Mouse (Mus musculus) forebrain, postnatal 0 days (tissue): ENCODE measurements at regions not wholly inside any gene's neighbourhood (a gene's known extent, or its start where the extent isn't known, plus 50 kb on each side); places are given as distances from the start of the nearest gene placed in this dataset.

Source experiments
- ATAC-seq: fragments of 200-750 bp; cut with Nextera tagmentation; 2 replicates; pipeline ENCODE4 v1.8.0; 2017; ENCODE audit warnings: mild to moderate bottlenecking, moderate library complexity
- DNase-seq: peaks from one replicate; pipeline ENCODE4 v3.0.0-alpha.2; 2015
- H3K27ac ChIP-seq: fragments of 300-500 bp; sonication (generic); 2 replicates; pipeline ENCODE4 v1.5.1; 2014; ENCODE audit warnings: low read depth, mild to moderate bottlenecking, antibody characterized with exemption, low read length, moderate library complexity, mixed read lengths
- H3K27me3 ChIP-seq: fragments of 300-500 bp; sonication (generic); 2 replicates; pipeline ENCODE4 v1.6.1; 2014; ENCODE audit warnings: mild to moderate bottlenecking, low read length, mixed read lengths; ENCODE audit not compliant: insufficient read depth
- H3K36me3 ChIP-seq: fragments of 300-500 bp; sonication (generic); 2 replicates; pipeline ENCODE4 v1.6.1; 2014; ENCODE audit warnings: mild to moderate bottlenecking, moderate library complexity; ENCODE audit not compliant: insufficient read depth
- H3K4me1 ChIP-seq: fragments of 300-500 bp; sonication (generic); 2 replicates; pipeline ENCODE4 v1.6.1; 2014; ENCODE audit warnings: antibody characterized with exemption; ENCODE audit not compliant: insufficient read depth
- H3K4me2 ChIP-seq: fragments of 300-500 bp; sonication (generic); 2 replicates; pipeline ENCODE4 v1.6.1; 2014; ENCODE audit warnings: low read depth, mild to moderate bottlenecking, moderate library complexity
- H3K4me3 ChIP-seq: fragments of 300-500 bp; sonication (generic); 2 replicates; pipeline ENCODE4 v1.5.1; 2014; ENCODE audit warnings: low read depth, low read length, mixed read lengths
- H3K9ac ChIP-seq: fragments of 300-500 bp; sonication (generic); 2 replicates; pipeline ENCODE4 v1.6.1; 2014; ENCODE audit warnings: mild to moderate bottlenecking
- H3K9me3 ChIP-seq: fragments of 300-500 bp; sonication (generic); 2 replicates; pipeline ENCODE4 v1.6.1; 2016; ENCODE audit warnings: low read length
- CTCF ChIP-seq: sonication (generic); IDR thresholded peaks from 2 replicates; pipeline ENCODE4 v1.5.1; 2016; ENCODE audit warnings: antibody characterized with exemption, control low read depth, low read depth
- WGBS: fragments of 180-500 bp; shearing (Covaris S2); extraction: QIAGEN DNeasy Blood & Tissue Kit; methylation state at CpG from one replicate; pipeline ENCODE4 v1.1.7; 2014; 5-methylcytosine and 5-hydroxymethylcytosine counted together

GRCm38 (mm10) chr13:44347662-44348061 is 381.6 kb upstream of the Jarid2 start:
- Histone ChIP-seq H3K27me3 (no peaks in the 10 kb centered on the region), H3K36me3 (no peaks in the 10 kb centered on the region), H3K4me1 (no peaks in the 10 kb centered on the region), H3K4me2 (no peak overlapping the region), H3K27ac (no peak overlapping the region), H3K9me3 (no peaks in the 10 kb centered on the region), H3K4me3 (no peak overlapping the region), H3K9ac (no peak overlapping the region)
- no peak for TF ChIP-seq CTCF
- no peak for DNase-seq
- 20% methylated on average over 9 of the region's 9 CpGs for WGBS
- no peak for ATAC-seq

GRCm38 (mm10) chr13:44353899-44354298 is 375.4 kb upstream of the Jarid2 start:
- ATAC-seq = no peak; the same call in 1 of the 2 replicates
- H3K4me3 ChIP-seq = no peak overlapping the region
- H3K4me2 ChIP-seq = 0 out of 2 replicates have a peak overlapping the region, but pooled peaks have one; percentile 15
- H3K36me3 ChIP-seq = no peaks in the 10 kb centered on the region
- no peak for DNase-seq
- TF ChIP-seq CTCF = no peak
- H3K27me3 ChIP-seq = no peaks in the 10 kb centered on the region
- H3K27ac ChIP-seq = no peak overlapping the region
- no peak overlapping the region for H3K9ac ChIP-seq
- H3K9me3 ChIP-seq = no peaks in the 10 kb centered on the region
- WGBS = 18% methylated on average over 9 of the region's 9 CpGs
- no peaks in the 10 kb centered on the region for H3K4me1 ChIP-seq

- DNase-seq = peak; percentile 32
- H3K27me3 ChIP-seq = no peaks in the 10 kb centered on the region
- no peak overlapping the region for H3K27ac ChIP-seq
- no peak overlapping the region for H3K9ac ChIP-seq
- no peaks in the 10 kb centered on the region for H3K36me3 ChIP-seq
- H3K9me3 ChIP-seq = no peaks in the 10 kb centered on the region
- 46% methylated on average over 12 of the region's 12 CpGs for WGBS
- H3K4me1 ChIP-seq = no peaks in the 10 kb centered on the region
- no peak for ATAC-seq
- H3K4me3 ChIP-seq = no peak overlapping the region
- H3K4me2 ChIP-seq = no peak overlapping the region
- TF ChIP-seq CTCF = no peak
Measured at GRCm38 (mm10) chr13:44355771-44356221, 373.5 kb upstream of the Jarid2 start.

GRCm38 (mm10) chr13:44356981-44357380 is 372.3 kb upstream of the Jarid2 start:
- no peak overlapping the region for H3K4me3 ChIP-seq
- WGBS = 92% methylated on average over 11 of the region's 11 CpGs

GRCm38 (mm10) chr13:44359344-44359743 is 369.9 kb upstream of the Jarid2 start:
- Histone ChIP-seq H3K9ac (no peak overlapping the region), H3K27ac (no peak overlapping the region), H3K4me1 (no peaks in the 10 kb centered on the region), H3K27me3 (no peaks in the 10 kb centered on the region), H3K4me2 (no peak overlapping the region), H3K36me3 (no peaks in the 10 kb centered on the region), H3K9me3 (no peaks in the 10 kb centered on the region), H3K4me3 (no peak overlapping the region)
- no peak for ATAC-seq
- DNase-seq = no peak
- TF ChIP-seq CTCF = no peak
- whole genome bisulfite sequencing = 69% methylated on average over 7 of the region's 7 CpGs

More at GRCm38 (mm10) chr13:44356981-44357380, 372.3 kb upstream of the Jarid2 start:
- Histone ChIP-seq H3K36me3 (no peaks in the 10 kb centered on the region), H3K27ac (no peak overlapping the region), H3K27me3 (no peaks in the 10 kb centered on the region), H3K9me3 (no peaks in the 10 kb centered on the region), H3K9ac (no peak overlapping the region), H3K4me1 (no peaks in the 10 kb centered on the region), H3K4me2 (no peak overlapping the region)
- DNase-seq = no peak
- TF ChIP-seq CTCF = no peak
- ATAC-seq = no peak

- Histone ChIP-seq H3K27ac (no peak overlapping the region), H3K9ac (no peak overlapping the region), H3K4me2 (no peak overlapping the region), H3K4me3 (no peak overlapping the region), H3K9me3 (no peaks in the 10 kb centered on the region), H3K36me3 (no peaks in the 10 kb centered on the region), H3K27me3 (no peaks in the 10 kb centered on the region), H3K4me1 (no peaks in the 10 kb centered on the region)
- 85% methylated on average over 5 of the region's 5 CpGs for WGBS
- ATAC-seq (no peak), DNase-seq (no peak)
- no peak for TF ChIP-seq CTCF
Measured at GRCm38 (mm10) chr13:44360016-44360415, 369.3 kb upstream of the Jarid2 start.

GRCm38 (mm10) chr13:44360725-44361290 is 368.5 kb upstream of the Jarid2 start:
- WGBS = 39% methylated on average over 15 of the region's 15 CpGs
- Histone ChIP-seq H3K4me1 (no peaks in the 10 kb centered on the region), H3K9ac (no peak overlapping the region), H3K4me2 (no peak overlapping the region), H3K36me3 (no peaks in the 10 kb centered on the region), H3K27ac (no peak overlapping the region), H3K9me3 (no peaks in the 10 kb centered on the region), H3K4me3 (no peak overlapping the region), H3K27me3 (no peaks in the 10 kb centered on the region)
- ATAC-seq (no peak), DNase-seq (no peak)
- TF ChIP-seq CTCF = no peak
